Mouse (Mus musculus) embryonic facial prominence, embryonic 15.5 days (tissue): ENCODE measurements at regions not wholly inside any gene's neighbourhood (a gene's known extent, or its start where the extent isn't known, plus 50 kb on each side); places are given as distances from the start of the nearest gene placed in this dataset.
"Not testable (repeated sequence)": the region's sequence is repeated elsewhere in the genome, so short reads cannot be mapped to it uniquely, and the experiment has no call there.

Source experiments
- ATAC-seq: fragments of 200-750 bp; cut with Nextera tagmentation; 2 replicates; pipeline ENCODE4 v1.8.0; 2017; ENCODE audit warnings: low read depth, moderate TSS enrichment; ENCODE audit not compliant: insufficient number of reproducible peaks, low FRiP score, low TSS enrichment
- H3K27ac ChIP-seq: fragments of 300-500 bp; sonication (generic); replicated peaks from 2 replicates; pipeline ENCODE4 v1.5.1; 2015; ENCODE audit warnings: mild to moderate bottlenecking, inconsistent platforms
- H3K27me3 ChIP-seq: fragments of 300-500 bp; sonication (generic); 2 replicates; pipeline ENCODE4 v1.6.1; 2015; ENCODE audit warnings: inconsistent platforms
- H3K36me3 ChIP-seq: fragments of 300-500 bp; sonication (generic); 2 replicates; pipeline ENCODE4 v1.6.1; 2015; ENCODE audit warnings: mild to moderate bottlenecking, inconsistent platforms
- H3K4me1 ChIP-seq: fragments of 300-500 bp; sonication (generic); 2 replicates; pipeline ENCODE4 v1.6.1; 2015; ENCODE audit warnings: inconsistent platforms
- H3K4me2 ChIP-seq: fragments of 300-500 bp; sonication (generic); replicated peaks from 2 replicates; pipeline ENCODE4 v1.6.1; 2015; ENCODE audit warnings: mild to moderate bottlenecking, inconsistent platforms
- H3K4me3 ChIP-seq: fragments of 300-500 bp; sonication (generic); replicated peaks from 2 replicates; pipeline ENCODE4 v1.5.1; 2015; ENCODE audit warnings: mild to moderate bottlenecking, inconsistent platforms
- H3K9ac ChIP-seq: fragments of 300-500 bp; sonication (generic); 2 replicates; pipeline ENCODE4 v1.6.1; 2015; ENCODE audit warnings: inconsistent platforms
- H3K9me3 ChIP-seq: fragments of 300-500 bp; sonication (generic); replicated peaks from 2 replicates; pipeline ENCODE4 v1.6.1; 2016; ENCODE audit warnings: inconsistent platforms
- WGBS: fragments of 180-500 bp; shearing (Covaris S2); methylation state at CpG from one replicate; pipeline ENCODE4 v1.1.7; 2015; 5-methylcytosine and 5-hydroxymethylcytosine counted together

DNA sequence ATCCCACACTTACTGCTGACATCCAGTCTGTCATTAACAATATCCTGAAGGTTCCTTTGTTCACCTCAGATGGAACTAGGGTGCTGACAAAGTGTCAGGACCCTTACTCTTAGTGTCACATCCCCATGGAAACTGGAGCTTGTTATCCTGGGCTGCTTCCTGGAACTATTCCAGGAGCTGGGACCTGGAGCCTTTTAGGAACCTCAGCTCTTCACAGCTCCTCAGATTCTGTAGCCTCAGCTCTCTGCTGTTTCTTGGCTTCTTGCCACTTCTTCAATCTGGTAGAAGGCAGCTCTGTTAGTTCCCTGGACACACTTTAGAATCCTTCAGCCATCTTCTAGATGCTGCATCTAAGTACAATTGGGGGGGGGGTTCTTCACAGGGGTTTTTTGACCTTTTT lies 157.3 kb upstream of the Slc13a1 start:
- Histone ChIP-seq H3K36me3 (no peaks in the 10 kb centered on the region), H3K4me3 (no peak overlapping the region)
- ATAC-seq = no peak

DNA sequence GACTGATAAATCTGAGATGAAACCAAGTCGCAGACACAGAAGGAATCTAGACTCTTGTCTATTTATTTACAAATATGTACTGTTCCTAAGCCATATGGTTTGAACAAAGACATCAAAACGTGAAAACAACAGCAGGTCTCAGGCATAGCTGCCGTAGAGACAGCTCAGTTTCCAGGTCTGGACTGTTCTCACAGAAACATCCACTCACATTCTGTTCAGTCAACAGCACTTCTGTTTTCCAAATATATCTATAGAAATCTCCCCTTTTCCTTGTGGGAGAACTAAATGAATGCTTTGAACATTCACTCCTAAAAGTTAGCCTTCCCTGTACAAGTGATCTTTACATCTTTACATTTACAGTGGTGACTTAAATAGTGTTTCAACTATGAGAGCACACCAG lies 156.8 kb upstream of the Slc13a1 start:
- Histone ChIP-seq H3K36me3 (no peaks in the 10 kb centered on the region), H3K9me3 (no peaks in the 10 kb centered on the region), H3K4me3 (no peak overlapping the region), H3K9ac (no peak overlapping the region), H3K4me2 (no peak overlapping the region), H3K4me1 (no peaks in the 10 kb centered on the region), H3K27ac (no peak overlapping the region), H3K27me3 (no peaks in the 10 kb centered on the region)
- WGBS = 57% methylated on average over 3 of the region's 3 CpGs
- ATAC-seq = no peak

More for the DNA sequence above, 157.3 kb upstream of the Slc13a1 start:
- Histone ChIP-seq H3K9ac (no peak overlapping the region), H3K27ac (no peak overlapping the region), H3K27me3 (no peaks in the 10 kb centered on the region), H3K9me3 (no peaks in the 10 kb centered on the region), H3K4me1 (no peaks in the 10 kb centered on the region), H3K4me2 (no peak overlapping the region)

DNA sequence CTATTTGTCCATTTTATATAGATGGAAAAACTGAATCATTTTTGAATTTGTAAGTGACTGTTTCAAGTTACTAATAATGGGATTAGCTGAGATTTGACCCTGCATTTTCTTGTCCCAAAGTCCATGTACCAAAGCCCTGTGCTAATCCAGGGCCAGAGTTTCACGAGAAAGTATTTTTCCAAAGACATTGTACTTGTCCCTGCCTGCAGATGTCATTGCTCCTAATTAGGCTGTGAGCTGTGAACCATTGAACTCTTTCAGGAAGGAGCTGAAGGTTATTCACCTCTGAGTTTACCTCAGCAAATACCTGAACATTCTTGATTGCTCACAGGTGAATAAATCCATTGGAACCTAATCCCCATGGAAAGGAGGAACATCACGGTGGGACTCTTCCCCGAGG lies 154.5 kb upstream of the Slc13a1 start:
- Histone ChIP-seq H3K27ac (no peak overlapping the region), H3K4me2 (no peak overlapping the region), H3K9ac (no peak overlapping the region), H3K4me1 (no peaks in the 10 kb centered on the region), H3K36me3 (no peaks in the 10 kb centered on the region), H3K9me3 (no peaks in the 10 kb centered on the region), H3K4me3 (no peak overlapping the region), H3K27me3 (no peaks in the 10 kb centered on the region)
- no peak for ATAC-seq
- WGBS = 59% methylated on average over 3 of the region's 3 CpGs

DNA sequence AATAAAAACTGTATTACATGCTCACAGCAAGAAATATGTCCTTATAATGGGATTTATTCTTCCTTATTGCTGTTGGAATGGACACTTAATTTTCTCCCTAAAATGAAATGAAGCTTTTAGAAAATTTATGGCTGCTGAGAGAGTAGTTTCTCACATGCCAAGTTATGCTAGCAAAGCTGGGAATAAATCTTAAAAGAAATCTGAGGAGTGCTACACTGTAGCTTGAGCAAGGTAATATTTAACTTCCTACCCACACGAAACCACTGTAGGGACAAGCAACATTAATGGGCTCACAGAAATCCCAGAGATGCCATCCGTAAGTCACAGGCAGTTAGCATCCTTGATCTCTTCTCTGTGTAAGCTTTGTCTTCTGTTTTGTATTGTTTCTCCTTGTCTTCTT lies 151.0 kb upstream of the Slc13a1 start:
- ATAC-seq = no peak
- 67% methylated on average over 2 of the region's 2 CpGs for WGBS
- no peaks in the 10 kb centered on the region for H3K36me3 ChIP-seq
- no peak overlapping the region for H3K27ac ChIP-seq
- no peaks in the 10 kb centered on the region for H3K4me1 ChIP-seq
- H3K27me3 ChIP-seq = no peaks in the 10 kb centered on the region
- no peaks in the 10 kb centered on the region for H3K9me3 ChIP-seq
- H3K4me3 ChIP-seq = no peak overlapping the region
- H3K9ac ChIP-seq = no peak overlapping the region
- no peak overlapping the region for H3K4me2 ChIP-seq

DNA sequence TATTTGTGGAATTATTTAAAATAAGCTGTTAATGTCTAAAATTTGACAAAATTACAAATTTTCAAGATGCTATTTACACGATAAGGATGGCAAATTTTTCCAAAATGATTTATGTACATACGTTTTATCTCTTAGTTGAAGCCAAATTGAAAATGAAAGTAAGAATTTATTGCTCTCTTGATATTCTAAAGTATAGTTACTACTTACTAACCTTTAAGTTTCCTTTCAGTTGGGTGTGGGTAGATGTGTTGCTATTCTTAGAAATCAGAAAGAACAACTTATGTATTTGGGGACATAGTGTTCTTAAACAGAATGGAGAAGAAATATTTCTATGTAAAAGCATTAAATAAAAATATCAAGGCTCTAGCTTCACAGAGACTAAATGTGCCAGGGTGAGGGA lies 142.8 kb upstream of the Slc13a1 start:
- H3K4me3 ChIP-seq = no peak overlapping the region
- no peaks in the 10 kb centered on the region for H3K4me1 ChIP-seq
- no peak overlapping the region for H3K9ac ChIP-seq
- 87% methylated on average over 2 of the region's 2 CpGs for WGBS
- ATAC-seq = no peak
- H3K4me2 ChIP-seq = no peak overlapping the region
- H3K27me3 ChIP-seq = no peaks in the 10 kb centered on the region
- no peaks in the 10 kb centered on the region for H3K36me3 ChIP-seq
- H3K27ac ChIP-seq = no peak overlapping the region
- H3K9me3 ChIP-seq = no peaks in the 10 kb centered on the region

DNA sequence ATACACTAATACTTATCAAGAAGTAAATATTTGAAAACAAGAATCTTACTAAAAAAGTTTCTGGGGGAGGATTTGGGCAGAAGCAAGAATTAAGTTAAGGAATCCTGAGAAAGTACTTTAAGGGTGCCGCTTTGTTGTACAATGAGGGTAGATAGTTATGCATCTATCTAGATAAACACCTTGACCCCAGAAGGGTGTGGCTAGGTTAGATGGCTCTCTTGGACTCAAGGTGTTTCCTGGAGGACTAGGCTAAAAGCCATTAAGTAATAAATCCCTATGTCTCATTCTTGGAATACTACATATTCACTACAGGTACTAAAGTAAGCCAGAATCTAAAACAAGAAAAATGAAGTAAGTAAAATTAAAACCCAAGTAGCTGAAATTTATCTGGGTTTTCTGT lies 141.9 kb upstream of the Slc13a1 start:
- H3K9me3 ChIP-seq = no peaks in the 10 kb centered on the region
- no peaks in the 10 kb centered on the region for H3K27me3 ChIP-seq
- WGBS = 88% methylated on average over 1 of the region's 1 CpGs
- H3K36me3 ChIP-seq = no peaks in the 10 kb centered on the region
- H3K27ac ChIP-seq = no peak overlapping the region
- H3K9ac ChIP-seq = no peak overlapping the region
- H3K4me2 ChIP-seq = no peak overlapping the region
- no peak for ATAC-seq
- H3K4me3 ChIP-seq = no peak overlapping the region
- H3K4me1 ChIP-seq = no peaks in the 10 kb centered on the region

DNA sequence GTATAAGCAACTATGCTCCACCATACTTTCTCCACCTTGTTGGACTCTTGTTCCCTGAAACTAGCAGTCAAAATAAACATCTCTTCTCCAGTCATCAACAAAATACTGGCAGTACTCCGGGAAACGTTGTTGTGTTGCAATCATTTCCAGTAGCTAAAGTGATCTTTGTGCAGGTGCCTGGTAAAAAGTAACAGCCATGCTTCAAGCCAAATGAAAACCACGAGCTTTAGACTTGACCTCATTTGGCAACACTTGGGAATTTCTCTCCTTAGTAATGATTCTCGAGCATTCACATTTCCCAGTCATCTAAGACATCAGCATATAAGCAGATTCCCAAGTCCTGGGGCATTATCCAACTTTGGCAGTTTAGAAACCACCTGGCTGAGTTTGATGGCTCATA lies 133.8 kb upstream of the Slc13a1 start:
- 63% methylated on average over 4 of the region's 4 CpGs for WGBS
- H3K27ac ChIP-seq = no peak overlapping the region
- H3K9me3 ChIP-seq = no peaks in the 10 kb centered on the region
- no peaks in the 10 kb centered on the region for H3K4me1 ChIP-seq
- H3K9ac ChIP-seq = no peak overlapping the region
- H3K4me2 ChIP-seq = no peak overlapping the region
- no peaks in the 10 kb centered on the region for H3K36me3 ChIP-seq
- no peaks in the 10 kb centered on the region for H3K27me3 ChIP-seq
- no peak for ATAC-seq
- H3K4me3 ChIP-seq = no peak overlapping the region

DNA sequence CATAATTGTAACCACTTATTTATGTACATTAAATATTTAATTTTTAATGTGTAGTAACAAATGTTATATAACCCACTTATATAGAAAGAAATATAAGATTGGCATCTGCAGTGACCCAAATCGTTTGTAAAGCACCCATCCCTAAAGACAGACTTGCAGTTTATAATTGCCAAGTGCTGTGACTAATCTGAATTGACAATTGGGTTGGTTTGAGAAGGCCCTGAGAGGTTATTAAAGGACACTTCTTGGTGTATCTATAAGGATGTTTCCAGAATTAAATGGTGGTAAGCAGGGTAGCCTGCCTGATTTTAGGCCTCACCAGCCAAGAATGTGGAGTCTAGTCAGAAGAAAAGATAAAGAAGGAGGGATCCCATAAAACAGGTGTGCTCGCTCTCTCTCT lies 133.3 kb upstream of the Slc13a1 start:
- no peak for ATAC-seq
- WGBS = 71% methylated on average over 2 of the region's 2 CpGs
- no peak overlapping the region for H3K4me3 ChIP-seq

DNA sequence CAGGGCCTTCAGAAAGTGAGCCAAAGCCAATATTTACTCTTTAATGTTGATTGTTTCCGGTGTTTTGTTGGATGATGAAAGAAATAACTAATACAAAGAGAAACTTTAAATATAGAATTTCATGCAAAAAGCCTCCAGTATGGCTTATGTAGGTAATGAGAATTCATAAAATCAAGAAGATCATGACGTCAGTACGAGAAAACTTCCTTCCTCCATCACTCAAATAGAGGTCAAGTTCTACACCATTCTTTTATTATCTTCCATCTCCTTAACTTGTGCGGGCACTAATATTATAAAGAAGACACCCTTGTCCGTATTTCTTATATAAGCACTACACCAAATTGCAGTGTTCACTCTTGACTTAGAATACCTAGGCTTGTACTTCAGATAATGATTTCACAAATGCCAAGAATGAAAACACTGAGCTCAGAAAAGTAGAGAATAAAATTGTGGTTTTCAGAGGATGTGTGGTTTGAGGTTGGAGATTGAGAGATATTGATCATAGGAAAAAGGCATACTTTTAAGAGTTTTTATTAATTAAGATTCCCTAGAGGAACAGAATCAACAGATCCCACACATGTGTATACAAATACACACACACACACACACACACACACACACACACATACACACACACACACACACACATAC lies 130.8 kb upstream of the Slc13a1 start:
- Histone ChIP-seq H3K9me3 (no peaks in the 10 kb centered on the region), H3K4me3 (no peak overlapping the region), H3K27ac (no peak overlapping the region), H3K27me3 (no peaks in the 10 kb centered on the region), H3K9ac (no peak overlapping the region), H3K4me1 (no peaks in the 10 kb centered on the region), H3K4me2 (no peak overlapping the region), H3K36me3 (no peaks in the 10 kb centered on the region)
- no peak for ATAC-seq
- whole genome bisulfite sequencing = 82% methylated on average over 5 of the region's 5 CpGs

More for the DNA sequence above, 133.3 kb upstream of the Slc13a1 start:
- Histone ChIP-seq H3K9ac (no peak overlapping the region), H3K27me3 (no peaks in the 10 kb centered on the region), H3K4me1 (no peaks in the 10 kb centered on the region), H3K27ac (no peak overlapping the region), H3K36me3 (no peaks in the 10 kb centered on the region), H3K4me2 (no peak overlapping the region), H3K9me3 (no peaks in the 10 kb centered on the region)

DNA sequence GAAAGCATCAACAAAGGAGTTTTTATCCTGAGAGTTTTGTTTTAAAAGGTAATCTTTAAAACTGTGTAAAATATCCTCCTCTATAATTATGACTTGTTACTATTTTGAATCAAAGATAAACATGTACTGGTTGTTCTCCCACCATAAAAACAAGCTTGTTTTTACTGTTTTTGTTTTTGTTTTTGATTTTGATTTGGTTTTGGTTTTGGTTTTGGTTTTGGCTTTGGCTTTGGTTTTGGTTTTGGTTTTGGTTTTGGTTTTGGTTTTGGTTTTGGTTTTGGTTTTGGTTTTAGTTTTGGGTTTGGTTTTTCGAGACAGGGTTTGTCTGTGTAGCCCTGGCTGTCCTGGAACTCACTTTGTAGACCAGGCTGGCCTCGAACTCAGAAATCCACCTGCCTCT lies 120.9 kb upstream of the Slc13a1 start:
- not testable (repeated sequence) for H3K9me3 ChIP-seq, H3K9ac ChIP-seq, H3K4me1 ChIP-seq, H3K27me3 ChIP-seq, H3K27ac ChIP-seq, ATAC-seq, H3K36me3 ChIP-seq, H3K4me3 ChIP-seq, H3K4me2 ChIP-seq
- 73% methylated on average over 2 of the region's 2 CpGs for WGBS

DNA sequence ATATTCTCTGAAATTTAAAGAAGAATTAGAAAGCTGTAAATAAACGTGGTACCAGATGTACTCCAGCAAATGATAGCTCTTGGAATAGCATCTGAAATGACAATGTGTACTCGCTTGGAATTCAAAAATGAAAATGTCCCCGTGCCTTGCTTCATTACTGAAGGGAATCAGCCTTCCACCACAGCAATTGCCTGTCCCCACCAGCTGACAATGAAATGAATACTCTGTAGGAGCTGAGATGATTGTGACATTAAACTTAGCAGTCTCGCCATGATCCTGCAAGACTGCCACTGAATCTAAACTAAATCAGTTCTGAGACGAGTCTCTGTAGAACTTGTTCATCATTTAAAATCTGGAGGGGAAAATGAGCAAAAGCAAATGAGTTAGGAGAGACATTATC lies 104.9 kb upstream of the Slc13a1 start:
- Histone ChIP-seq H3K9me3 (no peaks in the 10 kb centered on the region), H3K36me3 (no peaks in the 10 kb centered on the region), H3K4me2 (no peak overlapping the region), H3K4me3 (no peak overlapping the region), H3K27ac (no peak overlapping the region), H3K27me3 (no peaks in the 10 kb centered on the region), H3K4me1 (no peaks in the 10 kb centered on the region), H3K9ac (no peak overlapping the region)
- ATAC-seq = no peak
- WGBS = 75% methylated on average over 5 of the region's 5 CpGs

DNA sequence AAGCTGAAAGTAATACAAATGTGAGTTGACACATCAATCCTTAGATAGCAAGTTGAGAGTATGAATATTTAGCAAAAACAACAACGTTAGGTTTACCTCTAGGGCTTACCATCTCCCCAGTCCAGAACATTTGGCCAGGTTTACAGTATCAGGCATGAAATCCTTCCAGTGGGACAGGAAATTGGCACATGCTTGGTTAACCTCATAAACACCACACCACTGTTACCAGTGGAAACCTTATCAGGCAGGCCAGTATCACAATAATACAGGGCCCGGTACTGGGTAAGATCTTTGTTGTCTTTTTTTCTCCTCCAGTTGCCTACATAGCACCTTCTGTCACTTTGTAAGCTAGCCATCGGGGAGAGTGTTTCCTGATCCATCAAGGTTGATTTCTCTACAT lies 101.7 kb upstream of the Slc13a1 start:
- no peak for ATAC-seq

More for the DNA sequence above, 101.7 kb upstream of the Slc13a1 start:
- no peaks in the 10 kb centered on the region for H3K36me3 ChIP-seq
- H3K9me3 ChIP-seq = no peaks in the 10 kb centered on the region
- H3K4me1 ChIP-seq = no peaks in the 10 kb centered on the region
- H3K9ac ChIP-seq = no peak overlapping the region
- H3K27ac ChIP-seq = no peak overlapping the region
- no peak overlapping the region for H3K4me2 ChIP-seq
- no peak overlapping the region for H3K4me3 ChIP-seq
- H3K27me3 ChIP-seq = no peaks in the 10 kb centered on the region
- WGBS = 88% methylated on average over 3 of the region's 3 CpGs
